Comparison of ENCODE assay signal across 22 mouse cellular contexts in the genomic region with DNA sequence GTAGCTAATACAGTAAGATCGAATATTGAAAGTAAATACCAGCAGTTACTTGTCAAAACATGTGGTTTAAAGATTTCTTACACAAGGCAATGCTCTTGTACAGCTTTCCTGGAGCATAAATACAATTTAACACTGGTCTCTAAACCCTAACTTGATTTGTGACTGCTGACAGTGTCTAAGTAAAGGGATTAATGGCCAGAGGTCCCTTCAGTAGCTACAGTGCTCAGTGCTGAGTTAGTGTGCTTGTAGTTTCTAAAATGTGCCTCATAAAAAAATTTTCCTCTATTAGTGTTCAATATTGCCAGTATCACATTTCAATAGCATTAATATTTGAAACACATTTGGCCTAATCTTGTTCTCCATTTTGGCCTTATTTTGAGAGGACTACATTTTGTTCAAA.
A peak's percentile ranks its signal among the peaks of the same experiment; 100 is the strongest.
DNase-seq lines count a peak whose midpoint lies in the region; ATAC-seq and TF ChIP-seq lines count a peak whose summit lies in the region.
"Had no signal": no experiment of that assay in that cellular context is flagged by ENCODE, and none has a peak within 500 bp of the region (broad histone marks: within the 10 kb centered on the region; RNA-seq: fewer than 3 reads in every experiment).

No protein-coding gene starts in this region.

- 47% methylated on average over 1 of the region's 1 CpGs for WGBS in kidney, postnatal 0 days
- WGBS in limb, embryonic 11.5 days, result 54% methylated on average over 1 of the region's 1 CpGs
- 78% methylated on average over 1 of the region's 1 CpGs for WGBS in limb, embryonic 10.5 days
- WGBS in midbrain, embryonic 11.5 days, result 82% methylated on average over 1 of the region's 1 CpGs
- 76% methylated on average over 1 of the region's 1 CpGs for WGBS in midbrain, embryonic 13.5 days

- H3K4me1 ChIP-seq in kidney, postnatal 0 days (replicated peaks; ENCODE audit: insufficient read depth, low read length), result no peaks in the 10 kb centered on the region
- no peaks in the 10 kb centered on the region for H3K4me1 ChIP-seq in limb, embryonic 11.5 days (ENCODE audit: control insufficient read depth, insufficient read depth, low read length)
- H3K4me1 ChIP-seq in limb, embryonic 10.5 days, result no peaks in the 10 kb centered on the region
- H3K4me1 ChIP-seq in midbrain, embryonic 11.5 days (ENCODE audit: control insufficient read depth, insufficient read depth, low read length), result no peaks in the 10 kb centered on the region
- H3K4me1 ChIP-seq in midbrain, embryonic 13.5 days (replicated peaks), result no peaks in the 10 kb centered on the region

- no peak overlapping the region for H3K4me3 ChIP-seq in kidney, postnatal 0 days (replicated peaks; ENCODE audit: low read depth, low read length)
- H3K4me3 ChIP-seq in limb, embryonic 11.5 days (ENCODE audit: low read depth, low read length), result no peak overlapping the region
- no peak overlapping the region for H3K4me3 ChIP-seq in limb, embryonic 10.5 days
- H3K4me3 ChIP-seq in midbrain, embryonic 11.5 days (ENCODE audit: low read depth, low read length), result no peak overlapping the region
- no peak overlapping the region for H3K4me3 ChIP-seq in midbrain, embryonic 13.5 days (replicated peaks)

- no peak for TF ChIP-seq CTCF in kidney, postnatal 0 days (IDR thresholded peaks at IDR 0.05; ENCODE audit: low read depth)

- no peak for ATAC-seq in kidney, postnatal 0 days (replicated peaks; ENCODE audit: low FRiP score, low read depth)
- ATAC-seq in limb, embryonic 11.5 days (ENCODE audit: insufficient number of reproducible peaks, low FRiP score, low TSS enrichment, low read depth), result peak; percentile 73; the same call in 1 of the 2 replicates
- ATAC-seq in midbrain, embryonic 11.5 days (ENCODE audit: low FRiP score), result no peak
- ATAC-seq in midbrain, embryonic 13.5 days, result no peak
- ATAC-seq: activated CD4-positive, CD25-positive, alpha-beta regulatory T cell, adult 4 months; CD4-positive, CD25-positive, alpha-beta regulatory T cell, adult 4 months; Patski had no signal

- H3K27ac ChIP-seq in kidney, postnatal 0 days, result no peak overlapping the region
- no peak overlapping the region for H3K27ac ChIP-seq in limb, embryonic 11.5 days (replicated peaks; ENCODE audit: low read depth, low read length)
- H3K27ac ChIP-seq in limb, embryonic 10.5 days, result no peak overlapping the region
- H3K27ac ChIP-seq in midbrain, embryonic 11.5 days (ENCODE audit: low read depth, low read length), result no peak overlapping the region
- H3K27ac ChIP-seq in midbrain, embryonic 13.5 days, result no peak overlapping the region

- DNase-seq in kidney, postnatal 0 days (ENCODE audit: low spot score), result peak; percentile 9
- no peak for DNase-seq in kidney, adult 8-10 months
- DNase-seq in limb, embryonic 11.5 days (ENCODE audit: low spot score), result no peak
- DNase-seq in limb, embryonic 10.5 days (ENCODE audit: low spot score), result no peak
- DNase-seq in midbrain, embryonic 11.5 days (ENCODE audit: low spot score, missing footprints), result peak; percentile 78
- peak; percentile 1 for DNase-seq in mesoderm, embryonic 11.5 days (ENCODE audit: low read depth, low spot score)
- no peak for DNase-seq in heart, postnatal 36 days
- DNase-seq: adrenal gland, adult 2 months; adrenal gland, adult 8-10 months; adrenal gland, postnatal 10 days; adrenal gland, postnatal 14 days; adrenal gland, postnatal 25 days; adrenal gland, postnatal 36 days; B cell, adult 2 months; cerebellum, adult 11 months; cerebellum, adult 11-12 months had no signal

- no peaks in the 10 kb centered on the region for H3K27me3 ChIP-seq in kidney, postnatal 0 days (ENCODE audit: insufficient read depth, low read length)
- no peaks in the 10 kb centered on the region for H3K27me3 ChIP-seq in limb, embryonic 11.5 days (ENCODE audit: control insufficient read depth, insufficient read depth, low read length)
- no peaks in the 10 kb centered on the region for H3K27me3 ChIP-seq in limb, embryonic 10.5 days (ENCODE audit: low read depth, poor library complexity, severe bottlenecking)
- H3K27me3 ChIP-seq in midbrain, embryonic 11.5 days (ENCODE audit: control insufficient read depth, insufficient read depth, low read length), result no peaks in the 10 kb centered on the region
- H3K27me3 ChIP-seq in midbrain, embryonic 13.5 days, result no peaks in the 10 kb centered on the region
- H3K27me3 ChIP-seq: CH12.LX, Patski had no signal

- H3K4me2 ChIP-seq in kidney, postnatal 0 days (ENCODE audit: low read length), result no peak overlapping the region
- H3K4me2 ChIP-seq in limb, embryonic 11.5 days (ENCODE audit: low read depth, severe bottlenecking), result no peak overlapping the region
- no peak overlapping the region for H3K4me2 ChIP-seq in midbrain, embryonic 11.5 days
- H3K4me2 ChIP-seq in midbrain, embryonic 13.5 days (replicated peaks), result no peak overlapping the region

- H3K36me3 ChIP-seq in kidney, postnatal 0 days (ENCODE audit: insufficient read depth, low read length), result no peaks in the 10 kb centered on the region
- H3K36me3 ChIP-seq in limb, embryonic 11.5 days (ENCODE audit: control insufficient read depth, insufficient read depth, low read length), result no peaks in the 10 kb centered on the region
- H3K36me3 ChIP-seq in limb, embryonic 10.5 days, result no peaks in the 10 kb centered on the region
- no peaks in the 10 kb centered on the region for H3K36me3 ChIP-seq in midbrain, embryonic 11.5 days (ENCODE audit: control insufficient read depth, insufficient read depth, low read length)
- no peaks in the 10 kb centered on the region for H3K36me3 ChIP-seq in midbrain, embryonic 13.5 days
- H3K36me3 ChIP-seq: G1E had no signal

- no peaks in the 10 kb centered on the region for H3K9me3 ChIP-seq in kidney, postnatal 0 days (replicated peaks; ENCODE audit: low read length)
- H3K9me3 ChIP-seq in limb, embryonic 11.5 days (ENCODE audit: control insufficient read depth, low read length), result no peaks in the 10 kb centered on the region
- H3K9me3 ChIP-seq in limb, embryonic 10.5 days (replicated peaks), result no peaks in the 10 kb centered on the region
- H3K9me3 ChIP-seq in midbrain, embryonic 11.5 days (ENCODE audit: control insufficient read depth, low read length), result no peaks in the 10 kb centered on the region
- no peaks in the 10 kb centered on the region for H3K9me3 ChIP-seq in midbrain, embryonic 13.5 days

- intact Hi-C loops in heart, postnatal 36 days (cut with DNase I), result no loop called here

- H3K9ac ChIP-seq in kidney, postnatal 0 days (ENCODE audit: low read depth, low read length), result no peak overlapping the region
- H3K9ac ChIP-seq in limb, embryonic 11.5 days (ENCODE audit: low read length), result no peak overlapping the region
- H3K9ac ChIP-seq in midbrain, embryonic 11.5 days (ENCODE audit: low read length), result no peak overlapping the region
- H3K9ac ChIP-seq in midbrain, embryonic 13.5 days (replicated peaks), result no peak overlapping the region

Comparison
In these comparisons a context has a peak if more than half of its experiments do, and no peak if none do; other contexts are left out.
1. DNase-seq: peak in kidney, postnatal 0 days (single experiment), midbrain, embryonic 11.5 days (single experiment) and mesoderm, embryonic 11.5 days (single experiment); none in kidney, adult 8-10 months (0 of 2), limb, embryonic 11.5 days (single experiment), limb, embryonic 10.5 days (single experiment) and heart, postnatal 36 days (0 of 2).